Comparison of ENCODE assay signal across 10 mouse cellular contexts in the genomic region with DNA sequence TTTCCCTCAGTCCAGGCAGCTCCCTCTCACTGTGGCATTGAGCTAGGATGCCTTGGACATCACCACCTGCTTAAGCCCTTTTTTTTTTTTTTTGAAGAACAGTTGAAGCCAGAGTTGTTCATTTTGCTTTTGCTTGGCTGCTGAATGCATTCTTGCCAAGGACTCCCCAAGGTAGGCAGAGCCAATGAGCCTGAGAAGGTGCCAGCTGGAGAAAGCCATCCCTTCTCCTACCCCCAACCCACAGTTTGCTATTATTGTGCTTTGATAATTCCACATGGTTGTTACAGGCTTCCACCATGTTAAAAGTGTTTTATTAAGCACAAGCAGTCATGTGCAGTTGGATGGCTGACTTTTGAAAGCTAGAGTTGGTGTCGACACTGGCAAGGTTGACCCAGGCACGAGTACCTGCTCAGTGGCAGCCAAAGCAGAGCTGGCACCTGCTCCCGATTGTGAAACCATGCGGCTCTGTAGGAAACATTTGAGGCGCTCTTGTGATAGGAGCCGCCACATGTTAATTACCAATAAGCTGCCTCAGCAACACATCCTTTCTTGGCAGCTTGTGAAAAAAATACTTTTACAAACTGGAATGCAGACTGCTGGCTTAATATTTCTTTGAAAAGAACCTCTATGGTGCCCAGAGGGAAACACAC.
DNase-seq lines count a peak whose midpoint lies in the region; ATAC-seq and TF ChIP-seq lines count a peak whose summit lies in the region.
"Had no signal": no experiment of that assay in that cellular context is flagged by ENCODE, and none has a peak within 500 bp of the region (broad histone marks: within the 10 kb centered on the region; RNA-seq: fewer than 3 reads in every experiment).

No protein-coding gene starts in this region.

- no peaks in the 10 kb centered on the region for H3K27me3 ChIP-seq in heart, adult 2 months (ENCODE audit: control insufficient read depth, insufficient read depth, low read length)
- H3K27me3 ChIP-seq: lung, embryonic 15.5 days had no signal

- no peak overlapping the region for H3K4me3 ChIP-seq in heart, adult 2 months
- H3K4me3 ChIP-seq: lung, embryonic 15.5 days had no signal

- TF ChIP-seq POLR2A in heart, adult 2 months (IDR thresholded peaks at IDR 0.05; ENCODE audit: insufficient read depth, low read depth, low read length), result no peak

- 57% methylated on average over 6 of the region's 6 CpGs for WGBS in heart, adult 2 months

- no peak for TF ChIP-seq EP300 in heart, adult 2 months (IDR thresholded peaks at IDR 0.05; ENCODE audit: insufficient read depth, low read depth, low read length)

- no peaks in the 10 kb centered on the region for H3K36me3 ChIP-seq in heart, adult 2 months (ENCODE audit: control insufficient read depth, insufficient read depth, low read length)
- H3K36me3 ChIP-seq: lung, embryonic 15.5 days had no signal

- H3K9ac ChIP-seq in heart, adult 2 months (ENCODE audit: low read depth, low read length), result no peak overlapping the region
- H3K9ac ChIP-seq: lung, embryonic 15.5 days had no signal

- no peak for TF ChIP-seq CTCF in heart, adult 2 months (IDR thresholded peaks at IDR 0.05)

- intact Hi-C loops in heart, adult 2 months (cut with DNase I), result no loop called here
- intact Hi-C loops in heart, postnatal 25 days (cut with DNase I), result no loop called here

- no peak overlapping the region for H3K27ac ChIP-seq in heart, adult 2 months
- H3K27ac ChIP-seq: lung, embryonic 15.5 days had no signal

- H3K4me1 ChIP-seq in heart, adult 2 months (ENCODE audit: control insufficient read depth, insufficient read depth, low read length), result no peaks in the 10 kb centered on the region
- H3K4me1 ChIP-seq: lung, embryonic 15.5 days had no signal

- ATAC-seq in erythroblast, adult 5-6 weeks (replicated peaks; ENCODE audit: low FRiP score, poor library complexity, severe bottlenecking), result no peak
- ATAC-seq: intestine, postnatal 0 days had no signal

- H3K79me2 ChIP-seq in heart, adult 2 months (replicated peaks; ENCODE audit: control insufficient read depth, insufficient read depth, low read length), result no peaks in the 10 kb centered on the region

- DNase-seq in heart, adult 2 months, result peak; percentile 52 to 74
- DNase-seq in heart, postnatal 25 days (ENCODE audit: low spot score), result no peak
- DNase-seq in Muller cell, postnatal 12 days (ENCODE audit: inconsistent ontology term), result peak; percentile 54
- DNase-seq in cerebellum, adult 11 months, result peak; percentile 5
- DNase-seq in gonadal fat pad, adult 2 months (ENCODE audit: low read depth), result peak; percentile 3
- DNase-seq in c-Kit-positive CD71-positive TER-119-positive erythroid progenitor cells, embryonic 14.5 days (ENCODE audit: low spot score), result no peak
- DNase-seq: gastrocnemius, postnatal 10 days had no signal

Comparison
In these comparisons a context has a peak if more than half of its experiments do, and no peak if none do; other contexts are left out.
1. DNase-seq: peak in heart, adult 2 months (2 of 2), Muller cell, postnatal 12 days (single experiment), cerebellum, adult 11 months (single experiment) and gonadal fat pad, adult 2 months (single experiment); none in heart, postnatal 25 days (single experiment) and c-Kit-positive CD71-positive TER-119-positive erythroid progenitor cells, embryonic 14.5 days (single experiment).